Mouse (Mus musculus) liver, embryonic 15.5 days (tissue): ENCODE results near the gene Zfp800. TPM values are rescaled to one million over a fixed set of nuclear protein-coding genes. Genes with fewer than 3 reads are reported as not detected.

Experiments used
- ATAC-seq: fragments of 200-750 bp; cut with Nextera tagmentation; 2 replicates; pipeline ENCODE4 v1.8.0; 2017; ENCODE audit warnings: moderate number of reproducible peaks, mild to moderate bottlenecking, moderate library complexity; ENCODE audit not compliant: insufficient read depth
- H3K27ac ChIP-seq: fragments of 300-500 bp; sonication (generic); replicated peaks from 2 replicates; pipeline ENCODE4 v1.5.1; 2015; ENCODE audit warnings: mild to moderate bottlenecking, inconsistent platforms
- H3K27me3 ChIP-seq: fragments of 300-500 bp; sonication (generic); 2 replicates; pipeline ENCODE4 v1.6.1; 2015; ENCODE audit warnings: mild to moderate bottlenecking, inconsistent platforms
- H3K36me3 ChIP-seq: fragments of 300-500 bp; sonication (generic); replicated peaks from 2 replicates; pipeline ENCODE4 v1.6.1; 2015; ENCODE audit warnings: moderate library complexity, mild to moderate bottlenecking, inconsistent platforms
- H3K4me1 ChIP-seq: fragments of 300-500 bp; sonication (generic); replicated peaks from 2 replicates; pipeline ENCODE4 v1.6.1; 2015; ENCODE audit warnings: inconsistent platforms
- H3K4me2 ChIP-seq: fragments of 300-500 bp; sonication (generic); 2 replicates; pipeline ENCODE4 v1.6.1; 2015; ENCODE audit warnings: moderate library complexity, mild to moderate bottlenecking, inconsistent platforms
- H3K4me3 ChIP-seq: fragments of 300-500 bp; sonication (generic); replicated peaks from 2 replicates; pipeline ENCODE4 v1.5.1; 2015; ENCODE audit warnings: mild to moderate bottlenecking, inconsistent platforms
- H3K9ac ChIP-seq: fragments of 300-500 bp; sonication (generic); 2 replicates; pipeline ENCODE4 v1.6.1; 2015; ENCODE audit warnings: moderate library complexity, mild to moderate bottlenecking, inconsistent platforms
- H3K9me3 ChIP-seq: fragments of 300-500 bp; sonication (generic); replicated peaks from 2 replicates; pipeline ENCODE4 v1.6.1; 2016; ENCODE audit warnings: inconsistent platforms
- WGBS: fragments of 180-500 bp; shearing (Covaris S2); methylation state at CpG from one replicate; pipeline ENCODE4 v1.1.7; 2015; ENCODE audit warnings: mixed read lengths; ENCODE audit not compliant: insufficient replicate concordance; 5-methylcytosine and 5-hydroxymethylcytosine counted together
- polyA plus RNA-seq: library from polyadenylated mRNA; unstranded; fragments of >200 nt; fragmentation: Nextera tagmentation; extraction: Ambion mirVana; gene quantifications from 2 replicates; pipeline ENCODE4 v1.2.1, GENCODE M21; 2015

Zfp800 gene
- 23.4 and 25.6 TPM in 2 replicates for polyA plus RNA-seq

DNA sequence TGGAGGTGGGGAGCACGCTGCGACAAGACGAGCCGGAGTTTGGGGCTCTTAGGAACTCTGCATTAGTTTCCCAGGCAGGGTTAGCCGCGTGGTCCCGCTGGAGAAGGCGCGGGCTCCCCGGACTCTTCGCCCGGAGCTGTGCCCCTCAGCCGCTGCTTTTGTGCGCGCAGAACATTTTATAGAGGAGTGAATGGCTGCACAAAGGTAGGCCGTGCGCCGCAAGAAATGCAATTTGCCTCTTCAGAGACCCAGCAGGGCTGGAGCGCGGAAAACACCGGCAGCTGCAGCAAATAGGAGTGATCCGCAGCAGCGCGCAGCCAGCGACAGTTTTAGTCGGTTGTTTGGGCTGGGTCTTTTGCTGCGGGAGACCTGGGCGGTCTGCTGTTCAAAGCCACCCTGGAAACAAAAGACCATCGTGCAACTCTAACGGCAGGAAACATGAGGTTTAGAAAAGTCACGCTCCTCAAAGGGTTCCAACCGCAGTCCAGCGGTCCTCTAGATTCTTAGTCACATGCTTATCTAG lies at the start of gene Zfp800:
Zfp800 (minus strand) TSS at position 325 of the 523 bp plus-strand sequence.
- no peak for ATAC-seq
- H3K4me2 ChIP-seq = peak within 1 kb of the TSS; percentile 60
- no peaks in the 10 kb centered on the region for H3K36me3 ChIP-seq
- 1% methylated on average over 33 of the region's 33 CpGs for WGBS
- H3K27ac ChIP-seq = no peak within 1 kb of the TSS
- no peak within 1 kb of the TSS for H3K9ac ChIP-seq
- H3K4me1 ChIP-seq = peaks cover 8% of the 10 kb centered on the region; the same call in 1 of the 2 replicates
- peaks cover 48% of the 10 kb centered on the region for H3K27me3 ChIP-seq
- no peaks in the 10 kb centered on the region for H3K9me3 ChIP-seq
- peak within 1 kb of the TSS; percentile 40 for H3K4me3 ChIP-seq

DNA sequence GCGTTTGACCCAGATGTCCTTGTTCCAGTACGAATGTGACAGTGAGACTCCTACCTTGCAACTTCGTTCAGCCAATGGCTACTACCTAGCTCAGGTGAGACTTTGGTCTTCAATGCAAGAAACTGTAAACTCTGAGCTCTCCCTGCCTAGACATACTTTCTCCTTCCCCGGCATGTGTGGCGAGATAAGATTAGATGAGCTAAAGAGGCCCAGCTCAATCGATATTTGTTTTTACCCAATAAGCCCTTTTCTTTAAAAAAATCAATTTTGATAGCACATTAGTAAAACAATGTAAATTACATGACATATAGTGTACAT lies 33.7 kb upstream of the Zfp800 start:
- Histone ChIP-seq H3K36me3 (peaks cover 16% of the 10 kb centered on the region), H3K4me1 (peaks cover 26% of the 10 kb centered on the region), H3K4me3 (peak overlapping the region; percentile 8; the same call in 1 of the 2 replicates), H3K27ac (no peak overlapping the region), H3K4me2 (peak overlapping the region; percentile 40), H3K9me3 (no peaks in the 10 kb centered on the region), H3K27me3 (peaks cover 5% of the 10 kb centered on the region; the same call in 1 of the 2 replicates), H3K9ac (no peak overlapping the region)
- peak; percentile 58 for ATAC-seq
- WGBS = 42% methylated on average over 6 of the region's 6 CpGs

DNA sequence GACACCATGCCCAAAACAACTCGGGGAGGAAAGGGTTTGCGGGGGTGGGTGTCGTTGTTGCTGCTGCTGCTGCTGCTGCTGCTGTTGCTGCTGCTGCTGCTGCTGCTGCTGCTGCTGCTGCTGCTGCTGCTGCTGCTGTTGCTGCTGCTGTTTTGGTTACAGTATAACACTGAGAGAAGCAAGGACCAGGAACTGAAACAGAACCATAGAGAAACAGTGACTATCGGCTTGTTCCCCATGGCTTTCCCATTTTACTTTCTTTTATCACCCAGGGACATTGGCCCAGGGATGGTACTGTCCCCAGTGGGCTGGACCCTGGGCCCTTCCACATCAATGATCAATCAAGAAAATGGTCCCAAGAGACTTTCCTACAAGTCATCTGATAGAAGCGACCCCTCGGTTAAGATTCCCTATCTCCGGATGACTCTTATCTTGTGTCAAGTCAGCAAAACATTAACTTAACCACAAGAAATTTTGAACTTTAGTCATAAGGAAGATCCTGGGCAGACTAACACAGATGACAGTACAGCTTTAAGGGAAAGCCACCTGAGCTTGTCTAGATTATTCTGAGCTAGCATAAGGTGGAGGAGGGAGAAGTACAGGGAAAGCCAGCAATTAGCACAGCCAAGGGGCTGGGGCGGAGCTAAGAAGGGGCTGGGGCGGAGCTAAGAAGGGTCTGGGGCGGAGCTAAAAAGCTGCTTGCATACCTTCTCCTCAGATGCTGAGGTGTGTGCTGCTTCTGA lies 33.2 kb upstream of the Zfp800 start:
- ATAC-seq = peak; percentile 67
- H3K4me3 ChIP-seq = peak overlapping the region; percentile 8; the same call in 1 of the 2 replicates
- no peaks in the 10 kb centered on the region for H3K9me3 ChIP-seq
- H3K36me3 ChIP-seq = peaks cover 21% of the 10 kb centered on the region
- H3K27ac ChIP-seq = 0 out of 2 replicates have a peak overlapping the region, but pooled peaks have one; percentile 5
- WGBS = 60% methylated on average over 10 of the region's 10 CpGs
- peaks cover 32% of the 10 kb centered on the region for H3K4me1 ChIP-seq
- peaks cover 4% of the 10 kb centered on the region; the same call in 1 of the 2 replicates for H3K27me3 ChIP-seq
- H3K9ac ChIP-seq = no peak overlapping the region
- H3K4me2 ChIP-seq = peak overlapping the region; percentile 40

DNA sequence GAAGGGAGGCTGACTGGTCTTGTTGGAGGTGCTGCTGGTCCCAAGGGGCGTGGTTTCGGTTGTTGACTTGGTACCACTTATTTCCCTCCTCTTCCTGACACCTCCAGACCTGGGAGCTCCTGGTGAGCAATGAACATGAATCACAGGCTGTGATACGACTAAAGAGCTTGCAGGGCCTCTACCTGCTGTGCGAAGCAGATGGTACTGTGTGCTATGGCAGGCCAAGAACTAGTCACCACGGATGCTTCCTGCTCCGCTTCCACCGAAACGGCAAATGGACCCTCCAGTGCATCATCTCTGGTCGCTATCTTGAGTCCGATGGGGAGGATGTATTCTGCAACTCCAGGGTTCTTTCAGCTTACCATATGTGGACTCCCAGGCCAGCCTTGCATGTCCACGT lies 32.1 kb upstream of the Zfp800 start:
- 78% methylated on average over 11 of the region's 11 CpGs for WGBS
- Histone ChIP-seq H3K9ac (no peak overlapping the region), H3K27ac (no peak overlapping the region), H3K4me2 (no peak overlapping the region), H3K36me3 (peaks cover 32% of the 10 kb centered on the region), H3K27me3 (no peaks in the 10 kb centered on the region), H3K4me1 (peaks cover 43% of the 10 kb centered on the region), H3K9me3 (no peaks in the 10 kb centered on the region), H3K4me3 (no peak overlapping the region)
- ATAC-seq = no peak

DNA sequence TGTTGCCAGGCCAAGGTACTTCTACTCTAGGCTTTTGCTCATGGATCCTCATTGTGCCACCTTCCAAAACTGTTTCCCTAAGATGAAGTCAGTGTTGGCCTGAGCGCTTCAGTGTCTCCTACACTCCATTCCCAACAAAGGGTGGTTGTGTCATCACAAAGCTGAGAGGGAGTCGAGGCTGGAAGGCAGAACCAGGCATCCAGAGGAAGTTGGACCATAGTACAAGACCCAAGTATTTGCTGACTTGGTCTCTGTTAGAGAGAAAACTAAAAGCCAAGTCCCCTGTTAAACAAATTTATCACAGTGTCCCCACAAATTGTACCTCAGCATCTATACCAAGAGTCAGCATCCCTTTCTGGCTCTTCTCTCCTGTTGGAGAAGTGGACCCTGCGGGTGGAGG lies 30.5 kb upstream of the Zfp800 start, which contains the start of gene Gcc1:
Gcc1 (minus strand) TSS at position 101 of the 400 bp plus-strand sequence.
- Histone ChIP-seq H3K27me3 (no peaks in the 10 kb centered on the region), H3K27ac (0 out of 2 replicates have a peak within 1 kb of the TSS, but pooled peaks have one; percentile 7), H3K4me2 (no peak within 1 kb of the TSS), H3K9me3 (no peaks in the 10 kb centered on the region), H3K4me3 (no peak within 1 kb of the TSS), H3K9ac (no peak within 1 kb of the TSS), H3K36me3 (peaks cover 36% of the 10 kb centered on the region), H3K4me1 (peaks cover 50% of the 10 kb centered on the region)
- ATAC-seq = no peak
- WGBS = 83% methylated on average over 3 of the region's 3 CpGs

DNA sequence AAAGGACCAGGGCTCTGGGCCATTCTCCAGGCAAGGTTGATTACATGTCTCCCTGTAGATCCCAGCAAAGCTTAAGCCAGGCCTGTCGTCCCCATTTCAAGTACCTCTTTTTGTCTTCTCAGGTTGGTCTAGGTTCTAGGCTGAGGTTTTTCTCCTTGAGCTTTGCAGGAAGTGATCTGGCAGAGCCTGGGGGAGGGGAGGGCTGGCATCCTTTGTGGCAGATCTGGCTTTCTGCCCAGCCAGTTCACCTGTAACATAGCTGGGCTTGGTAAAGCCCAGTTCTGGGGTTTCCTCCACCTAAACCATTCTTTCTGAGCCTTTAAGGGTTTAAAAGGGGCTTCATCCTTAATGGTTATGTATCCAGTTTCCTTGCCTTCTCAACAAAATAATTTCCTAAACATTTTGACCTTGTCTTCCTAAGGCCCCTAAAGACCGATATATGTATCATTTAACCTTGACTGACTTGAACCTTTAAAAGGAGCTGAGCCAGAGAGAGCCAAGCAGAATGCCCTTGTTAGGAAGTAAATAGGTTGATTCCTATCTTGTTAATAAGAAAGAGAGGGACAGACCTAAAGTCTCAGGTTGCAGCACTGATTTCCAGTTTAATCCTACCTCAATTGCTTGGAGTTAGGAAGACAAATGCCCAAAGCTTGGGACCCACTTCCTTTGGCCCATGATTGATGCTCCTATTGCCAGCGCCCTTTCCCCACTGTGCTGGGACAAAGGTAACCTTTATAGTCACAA lies 29.5 kb upstream of the Zfp800 start, which contains the start of gene Fscn3:
Fscn3 (plus strand) TSS at position 694 of the 744 bp plus-strand sequence.
- H3K36me3 ChIP-seq = peaks cover 36% of the 10 kb centered on the region
- no peaks in the 10 kb centered on the region for H3K9me3 ChIP-seq
- no peak within 1 kb of the TSS for H3K9ac ChIP-seq
- no peak within 1 kb of the TSS for H3K4me2 ChIP-seq
- no peak within 1 kb of the TSS for H3K4me3 ChIP-seq
- peaks cover 54% of the 10 kb centered on the region for H3K4me1 ChIP-seq
- H3K27me3 ChIP-seq = no peaks in the 10 kb centered on the region
- peak within 1 kb of the TSS; percentile 90; the same call in 1 of the 2 replicates for H3K27ac ChIP-seq
- no peak for ATAC-seq
- 71% methylated on average over 3 of the region's 3 CpGs for WGBS

DNA sequence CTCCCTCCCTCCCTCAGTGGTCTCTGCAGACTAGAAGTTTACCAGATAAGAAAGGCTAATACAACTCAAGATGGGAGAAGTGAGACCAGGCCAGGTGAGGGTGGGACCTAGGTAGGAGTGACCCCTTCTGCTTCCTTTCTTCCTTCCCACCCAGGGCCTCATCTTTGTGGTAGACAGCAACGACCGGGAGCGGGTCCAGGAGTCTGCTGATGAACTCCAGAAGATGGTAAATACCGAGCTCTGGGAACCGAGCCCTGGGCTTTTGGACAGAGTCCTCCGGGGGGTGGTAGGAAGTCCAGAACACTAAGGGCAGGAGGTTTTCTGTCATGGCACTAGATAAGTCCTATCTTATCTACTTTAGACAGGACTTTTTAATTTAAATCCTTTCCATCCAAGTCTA lies 27.2 kb upstream of the Zfp800 start:
- Histone ChIP-seq H3K36me3 (peaks cover 36% of the 10 kb centered on the region), H3K27ac (peak overlapping the region; percentile 90), H3K4me2 (peak overlapping the region; percentile 97), H3K9ac (peak overlapping the region; percentile 84), H3K4me1 (peaks cover 63% of the 10 kb centered on the region), H3K27me3 (no peaks in the 10 kb centered on the region), H3K4me3 (peak overlapping the region; percentile 98), H3K9me3 (no peaks in the 10 kb centered on the region)
- WGBS = 68% methylated on average over 6 of the region's 6 CpGs
- no peak for ATAC-seq

DNA sequence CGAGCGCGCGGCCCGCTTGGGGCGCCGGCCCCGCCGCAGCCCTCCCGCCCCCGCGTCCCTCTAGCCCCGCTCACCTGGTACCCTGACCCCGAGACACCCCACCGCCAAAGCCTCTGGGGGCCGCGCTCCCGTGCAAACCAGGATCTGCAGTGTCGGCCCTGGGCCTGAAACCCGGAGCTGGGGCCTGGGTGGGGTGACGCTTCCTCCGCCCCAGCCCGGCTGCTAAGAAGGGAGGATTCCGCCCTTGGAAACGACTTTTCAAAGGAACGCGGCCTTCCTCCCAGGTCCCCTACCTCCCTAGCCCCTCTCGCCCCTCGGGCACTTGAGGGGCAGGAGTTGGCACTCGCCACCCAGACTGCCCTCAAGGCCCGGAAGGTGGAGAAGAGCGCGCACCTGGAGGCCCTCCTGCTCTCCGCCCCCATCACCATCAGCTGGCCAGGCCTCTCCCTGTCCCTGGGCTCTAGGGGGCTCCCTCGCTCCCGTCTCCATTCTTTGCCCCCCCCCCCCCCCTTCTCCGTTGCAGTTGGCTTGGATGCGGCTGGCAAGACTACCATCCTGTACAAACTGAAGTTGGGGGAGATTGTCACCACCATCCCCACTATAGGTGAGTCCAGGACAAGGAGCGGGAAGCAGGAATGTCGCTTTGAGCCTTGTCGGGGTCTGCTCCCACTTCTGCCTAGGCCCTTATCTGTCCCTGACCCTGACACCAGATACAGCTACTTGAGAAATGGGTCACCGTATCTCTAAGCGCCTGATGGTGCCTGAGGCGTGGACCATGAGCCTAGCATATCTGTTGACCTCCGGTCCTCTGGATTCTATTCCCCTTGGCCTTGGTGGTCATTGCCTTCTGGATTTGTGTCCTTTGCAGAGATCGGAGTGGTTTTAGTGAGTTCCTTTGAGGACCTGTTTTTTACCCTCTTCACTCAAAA lies 26.2 kb upstream of the Zfp800 start:
- 2% methylated on average over 46 of the region's 46 CpGs for WGBS
- peak; percentile 76 for ATAC-seq

DNA sequence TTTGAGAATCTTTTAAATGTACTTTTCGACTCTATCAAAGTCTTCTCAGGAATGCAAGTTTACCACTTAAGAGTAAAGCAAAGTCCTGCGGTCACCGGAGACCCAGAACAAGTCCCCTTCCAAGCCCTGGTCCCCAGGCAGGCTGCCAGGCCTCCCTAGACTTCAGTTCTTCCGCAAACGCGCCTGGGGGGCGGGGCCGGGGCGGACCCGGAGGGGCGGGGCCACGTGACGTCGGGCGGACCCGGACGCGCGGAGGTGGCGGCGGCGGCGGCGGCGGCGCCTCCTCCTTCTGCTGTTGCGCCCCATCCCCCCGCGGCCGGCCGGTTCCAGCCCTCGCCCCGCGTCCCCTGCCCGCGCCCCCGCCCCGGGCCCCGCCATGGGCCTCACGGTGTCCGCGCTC lies 25.5 kb upstream of the Zfp800 start, which contains the start of gene Arf5:
Arf5 (plus strand) TSS at position 248 of the 400 bp plus-strand sequence.
- Histone ChIP-seq H3K9me3 (no peaks in the 10 kb centered on the region), H3K4me1 (peaks cover 72% of the 10 kb centered on the region), H3K4me3 (peak within 1 kb of the TSS; percentile 98), H3K36me3 (peaks cover 45% of the 10 kb centered on the region), H3K9ac (peak within 1 kb of the TSS; percentile 84), H3K4me2 (peak within 1 kb of the TSS; percentile 97), H3K27me3 (no peaks in the 10 kb centered on the region), H3K27ac (peak within 1 kb of the TSS; percentile 90)
- peak; percentile 40 for ATAC-seq
- WGBS = under 1% methylated on average over 36 of the region's 42 CpGs

More for the DNA sequence above, 26.2 kb upstream of the Zfp800 start:
- Histone ChIP-seq H3K4me1 (peaks cover 72% of the 10 kb centered on the region), H3K27me3 (no peaks in the 10 kb centered on the region), H3K36me3 (peaks cover 38% of the 10 kb centered on the region), H3K9me3 (no peaks in the 10 kb centered on the region), H3K27ac (peak overlapping the region; percentile 90), H3K4me3 (peak overlapping the region; percentile 98), H3K4me2 (peak overlapping the region; percentile 97), H3K9ac (peak overlapping the region; percentile 84)

DNA sequence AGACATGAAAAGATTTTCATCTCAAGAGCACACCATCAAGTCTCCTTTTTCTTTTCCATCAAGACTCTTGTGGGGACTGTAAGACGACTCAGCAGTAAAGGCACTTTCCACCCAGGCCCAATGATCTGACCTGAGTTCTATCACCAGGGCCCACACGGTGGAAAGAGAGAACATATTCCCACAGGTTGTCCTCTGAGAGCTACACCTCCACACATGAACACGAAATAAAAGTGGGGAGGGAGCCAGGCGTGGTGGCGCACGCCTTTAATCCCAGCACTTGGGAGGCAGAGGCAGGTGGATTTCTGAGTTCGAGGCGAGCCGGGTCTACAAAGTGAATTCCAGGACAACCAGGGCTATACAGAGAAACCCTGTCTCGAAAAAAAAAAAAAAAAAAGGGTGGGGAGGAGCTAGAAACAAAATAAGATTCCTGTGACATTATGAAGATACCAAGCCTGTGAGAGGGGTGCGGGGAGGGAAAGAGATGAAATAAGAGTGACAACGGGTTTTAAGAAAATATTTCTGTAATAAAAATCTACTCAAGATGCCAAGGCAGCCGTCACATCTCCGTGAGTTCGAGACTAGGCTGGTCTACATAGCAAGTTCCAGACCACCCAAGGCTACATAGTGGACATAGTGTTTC lies 25.0 kb upstream of the Zfp800 start:
- H3K36me3 ChIP-seq = peaks cover 46% of the 10 kb centered on the region
- peak overlapping the region; percentile 97 for H3K4me2 ChIP-seq
- peak overlapping the region; percentile 84; the same call in 1 of the 2 replicates for H3K9ac ChIP-seq
- ATAC-seq = no peak
- H3K4me1 ChIP-seq = peaks cover 72% of the 10 kb centered on the region
- no peaks in the 10 kb centered on the region for H3K9me3 ChIP-seq
- peak overlapping the region; percentile 98 for H3K4me3 ChIP-seq
- 66% methylated on average over 15 of the region's 15 CpGs for WGBS
- H3K27ac ChIP-seq = peak overlapping the region; percentile 90
- no peaks in the 10 kb centered on the region for H3K27me3 ChIP-seq
